Mouse (Mus musculus): Measurements from ENCODE around the gene C2cd3.

DNA sequence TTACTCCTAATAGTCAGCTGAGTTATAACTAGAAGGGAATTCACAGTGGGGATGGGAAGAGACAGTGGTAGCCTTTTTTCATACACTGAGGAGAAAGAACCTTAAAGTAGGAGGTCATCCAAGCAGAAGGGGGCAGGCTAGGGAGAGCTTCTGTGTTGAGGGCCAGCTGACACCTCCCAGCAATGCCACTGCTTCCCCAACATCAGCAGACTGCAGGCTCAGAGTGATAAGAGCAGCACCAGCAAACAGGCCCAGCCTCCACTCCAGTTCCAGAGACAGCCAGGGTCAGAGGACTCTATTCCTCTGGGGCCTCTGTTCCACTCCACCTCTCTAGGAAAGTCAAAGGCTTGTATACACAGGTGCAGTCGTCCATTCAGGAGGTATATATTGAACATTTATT, 86.1 kb downstream of the C2cd3 start:
- no peak for TF ChIP-seq CTCF (IDR thresholded peaks at IDR 0.05; ENCODE audit: low read depth)
- TF ChIP-seq EP300 (IDR thresholded peaks at IDR 0.05; ENCODE audit: low read depth) = no peak

All from heart, postnatal 0 days (tissue).